Mouse (Mus musculus) liver, embryonic 11.5 days (tissue): ENCODE results near the gene Cxcl13. TPM values are rescaled to one million over a fixed set of nuclear protein-coding genes. Genes with fewer than 3 reads are reported as not detected.

Source experiments
- ATAC-seq: fragments of 200-750 bp; cut with Nextera tagmentation; replicated peaks from 2 replicates; pipeline ENCODE4 v1.8.0; 2017; ENCODE audit warnings: moderate number of reproducible peaks, mild to moderate bottlenecking, moderate TSS enrichment, moderate library complexity; ENCODE audit not compliant: low FRiP score
- DNase-seq: peaks from one replicate; pipeline ENCODE4 v3.0.0-alpha.2; 2017; ENCODE audit warnings: low spot score
- H3K27ac ChIP-seq: fragments of 300-500 bp; sonication (generic); 2 replicates; pipeline ENCODE4 v1.5.1; 2014; ENCODE audit warnings: mild to moderate bottlenecking, low read depth, low read length, control low read depth
- H3K27me3 ChIP-seq: fragments of 300-500 bp; sonication (generic); replicated peaks from 2 replicates; pipeline ENCODE4 v1.6.1; 2014; ENCODE audit warnings: low read length, mixed read lengths; ENCODE audit not compliant: control insufficient read depth, insufficient read depth
- H3K36me3 ChIP-seq: fragments of 300-500 bp; sonication (generic); 2 replicates; pipeline ENCODE4 v1.6.1; 2014; ENCODE audit warnings: mild to moderate bottlenecking, low read length, moderate library complexity, mixed read lengths; ENCODE audit not compliant: control insufficient read depth, insufficient read depth
- H3K4me1 ChIP-seq: fragments of 300-500 bp; sonication (generic); replicated peaks from 2 replicates; pipeline ENCODE4 v1.6.1; 2014; ENCODE audit warnings: low read length, mixed read lengths; ENCODE audit not compliant: control insufficient read depth, insufficient read depth
- H3K4me2 ChIP-seq: fragments of 300-500 bp; sonication (generic); 2 replicates; pipeline ENCODE4 v1.6.1; 2014; ENCODE audit warnings: mild to moderate bottlenecking, control low read depth, moderate library complexity
- H3K4me3 ChIP-seq: fragments of 300-500 bp; sonication (generic); 2 replicates; pipeline ENCODE4 v1.5.1; 2014; ENCODE audit warnings: low read depth, low read length, control low read depth
- H3K9ac ChIP-seq: fragments of 300-500 bp; sonication (generic); 2 replicates; pipeline ENCODE4 v1.6.1; 2014; ENCODE audit warnings: low read depth, low read length, control low read depth
- H3K9me3 ChIP-seq: fragments of 300-500 bp; sonication (generic); 2 replicates; pipeline ENCODE4 v1.6.1; 2016; ENCODE audit warnings: low read length, inconsistent platforms, mixed read lengths; ENCODE audit not compliant: control insufficient read depth
- WGBS: fragments of 180-500 bp; shearing (Covaris S2); extraction: QIAGEN DNeasy Blood & Tissue Kit; methylation state at CpG from one replicate; pipeline ENCODE4 v1.1.7; 2014; 5-methylcytosine and 5-hydroxymethylcytosine counted together
- polyA plus RNA-seq: library from polyadenylated mRNA; unstranded; fragments of >200 nt; fragmentation: Nextera tagmentation; extraction: Ambion mirVana; gene quantifications from 2 replicates; pipeline ENCODE4 v1.2.1, GENCODE M21; 2014

Cxcl13 gene
- polyA plus RNA-seq, 1 experiment from 2014 or later: 1.8 TPM

DNA sequence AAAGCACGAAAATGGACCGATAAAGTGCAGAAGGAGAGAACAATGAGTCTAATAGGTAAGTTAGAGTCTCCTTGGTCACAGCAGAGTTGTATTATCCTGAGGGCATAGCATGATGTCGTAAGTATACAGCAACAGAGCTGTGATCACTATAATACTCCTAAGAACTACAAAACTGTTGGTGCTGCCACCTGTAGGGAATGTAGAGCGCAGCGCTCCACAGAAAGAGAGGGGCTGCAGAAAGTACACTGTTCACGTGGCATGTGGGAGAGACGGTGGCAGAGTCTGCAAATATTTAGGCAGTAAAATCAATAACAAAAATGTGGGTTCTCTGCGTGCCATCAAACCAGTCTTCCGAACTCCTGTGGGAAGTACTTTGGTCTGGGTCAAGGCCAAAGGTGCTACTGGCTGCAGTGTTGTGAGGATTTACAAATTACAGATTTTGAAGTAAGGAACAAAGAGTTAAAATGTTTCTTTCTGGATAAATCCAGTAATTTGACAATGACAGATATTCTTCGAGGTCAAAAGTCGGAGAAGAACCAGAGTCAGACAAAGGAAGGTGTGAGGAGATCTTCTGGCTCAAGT, 18.6 kb upstream of the Cxcl13 start:
- no peak overlapping the region for H3K4me2 ChIP-seq

DNA sequence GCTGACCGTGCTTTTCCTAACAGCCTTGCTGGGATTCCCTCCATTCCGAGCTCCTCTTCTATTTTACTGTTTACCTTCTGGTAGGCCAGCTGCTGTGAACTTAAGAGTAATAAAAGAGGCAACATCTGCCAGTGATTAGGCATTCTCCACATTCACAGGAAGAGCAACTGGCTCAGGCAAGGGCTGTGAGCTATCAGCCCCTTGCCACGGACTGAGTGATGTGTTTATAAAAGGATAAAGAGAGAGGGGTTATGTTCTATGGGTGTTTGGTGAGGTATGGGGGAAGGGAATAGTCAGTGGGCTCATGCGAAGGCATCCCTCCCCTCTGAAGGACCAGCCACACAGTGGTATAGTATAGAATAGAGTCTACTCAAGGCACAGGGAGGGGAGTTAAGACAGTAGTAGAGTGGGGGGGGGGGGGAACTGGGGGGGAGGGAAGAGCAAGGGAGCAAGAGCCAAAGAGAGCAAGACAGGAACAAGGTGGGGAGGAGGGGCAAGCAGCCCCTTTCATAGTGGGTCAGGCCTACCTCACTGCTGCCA, 16.0 kb upstream of the Cxcl13 start:
- Histone ChIP-seq H3K4me2 (no peak overlapping the region), H3K9ac (no peak overlapping the region), H3K4me1 (no peaks in the 10 kb centered on the region), H3K36me3 (no peaks in the 10 kb centered on the region), H3K27ac (no peak overlapping the region), H3K27me3 (no peaks in the 10 kb centered on the region), H3K4me3 (no peak overlapping the region), H3K9me3 (no peaks in the 10 kb centered on the region)
- no peak for ATAC-seq
- DNase-seq: no peak
- 44% methylated on average over 4 of the region's 4 CpGs for WGBS

More for the DNA sequence above, 18.6 kb upstream of the Cxcl13 start:
- Histone ChIP-seq H3K27me3 (no peaks in the 10 kb centered on the region), H3K4me1 (no peaks in the 10 kb centered on the region), H3K27ac (no peak overlapping the region), H3K9me3 (no peaks in the 10 kb centered on the region), H3K9ac (no peak overlapping the region), H3K36me3 (no peaks in the 10 kb centered on the region), H3K4me3 (no peak overlapping the region)
- ATAC-seq (0 out of 2 replicates have a peak, but pooled peaks have one; percentile 11), DNase-seq (no peak)
- 70% methylated on average over 11 of the region's 11 CpGs for WGBS

DNA sequence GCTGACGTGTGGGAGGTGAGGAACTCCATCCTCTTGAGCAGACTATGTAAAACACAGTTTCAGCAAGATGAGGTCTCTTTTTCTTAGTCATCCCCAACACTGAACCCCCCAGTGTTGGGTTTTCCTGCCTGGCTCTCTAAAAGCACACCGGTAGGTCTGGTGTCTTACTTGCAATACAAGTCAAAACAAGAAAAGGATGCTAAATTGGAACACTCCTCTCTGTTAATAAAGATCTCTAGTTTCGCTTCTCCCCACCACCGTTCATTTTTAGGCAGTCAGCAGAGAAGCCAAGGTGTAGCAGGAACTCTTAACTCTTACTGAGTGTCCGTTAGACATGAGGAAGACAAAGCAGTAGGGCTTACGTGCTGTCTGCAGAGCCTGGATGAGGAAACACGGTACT, 15.2 kb upstream of the Cxcl13 start:
- ATAC-seq (no peak), DNase-seq (no peak)
- no peaks in the 10 kb centered on the region for H3K4me1 ChIP-seq
- no peaks in the 10 kb centered on the region for H3K27me3 ChIP-seq
- no peak overlapping the region for H3K9ac ChIP-seq
- no peak overlapping the region for H3K27ac ChIP-seq
- H3K4me2 ChIP-seq: no peak overlapping the region
- no peaks in the 10 kb centered on the region for H3K36me3 ChIP-seq
- WGBS: 78% methylated on average over 7 of the region's 7 CpGs
- H3K9me3 ChIP-seq: no peaks in the 10 kb centered on the region
- H3K4me3 ChIP-seq: no peak overlapping the region

DNA sequence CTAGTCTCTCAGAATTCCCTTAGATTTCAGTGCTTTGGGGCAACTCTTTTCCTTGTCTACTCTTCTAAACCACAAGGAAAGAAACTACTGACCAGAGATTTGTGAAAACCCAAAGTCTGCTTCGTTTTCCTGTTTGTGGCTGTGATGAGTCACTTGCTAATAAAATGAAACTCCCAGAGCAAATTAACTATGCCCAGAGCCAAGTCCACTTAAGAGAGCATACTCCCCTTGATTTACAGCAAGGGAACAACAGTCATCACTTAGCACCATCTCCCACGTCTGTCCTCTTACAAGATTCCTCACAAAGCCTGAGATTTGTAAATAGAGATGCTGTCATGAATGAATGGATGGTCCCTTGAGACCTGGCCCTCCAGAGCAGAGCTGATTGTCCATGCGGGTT, 11.6 kb upstream of the Cxcl13 start:
- H3K9ac ChIP-seq: no peak overlapping the region
- ATAC-seq: no peak
- no peaks in the 10 kb centered on the region for H3K4me1 ChIP-seq
- no peak for DNase-seq
- WGBS: 43% methylated on average over 3 of the region's 3 CpGs
- no peak overlapping the region for H3K27ac ChIP-seq
- H3K4me3 ChIP-seq: no peak overlapping the region
- H3K9me3 ChIP-seq: no peaks in the 10 kb centered on the region; the same call in 1 of the 2 replicates
- H3K4me2 ChIP-seq: no peak overlapping the region
- H3K27me3 ChIP-seq: no peaks in the 10 kb centered on the region
- H3K36me3 ChIP-seq: no peaks in the 10 kb centered on the region

DNA sequence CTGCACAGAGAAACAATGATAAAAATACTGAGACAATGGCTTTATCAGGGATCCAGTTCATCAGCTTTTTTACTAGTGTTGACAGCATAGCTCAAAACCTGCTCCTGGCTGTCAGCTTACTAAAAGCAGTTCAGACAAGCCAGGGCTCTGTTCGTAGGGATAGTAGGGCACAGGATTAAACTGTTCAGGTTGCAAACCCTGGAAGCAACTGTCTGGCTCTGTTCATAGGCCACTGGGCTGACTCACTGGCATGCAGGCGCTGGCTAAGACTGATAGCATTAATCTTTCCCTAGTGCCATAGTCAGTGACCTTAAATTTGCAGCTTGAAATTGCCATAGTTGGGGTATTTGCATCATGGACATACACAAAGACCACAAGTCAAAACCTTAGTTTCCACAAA, 10.4 kb upstream of the Cxcl13 start:
- H3K27me3 ChIP-seq: no peaks in the 10 kb centered on the region
- DNase-seq: no peak
- no peaks in the 10 kb centered on the region; the same call in 1 of the 2 replicates for H3K9me3 ChIP-seq
- ATAC-seq: no peak
- 47% methylated on average over 2 of the region's 2 CpGs for WGBS
- no peaks in the 10 kb centered on the region for H3K4me1 ChIP-seq
- no peak overlapping the region for H3K4me3 ChIP-seq
- no peak overlapping the region for H3K4me2 ChIP-seq
- no peaks in the 10 kb centered on the region for H3K36me3 ChIP-seq
- H3K9ac ChIP-seq: no peak overlapping the region
- no peak overlapping the region for H3K27ac ChIP-seq

DNA sequence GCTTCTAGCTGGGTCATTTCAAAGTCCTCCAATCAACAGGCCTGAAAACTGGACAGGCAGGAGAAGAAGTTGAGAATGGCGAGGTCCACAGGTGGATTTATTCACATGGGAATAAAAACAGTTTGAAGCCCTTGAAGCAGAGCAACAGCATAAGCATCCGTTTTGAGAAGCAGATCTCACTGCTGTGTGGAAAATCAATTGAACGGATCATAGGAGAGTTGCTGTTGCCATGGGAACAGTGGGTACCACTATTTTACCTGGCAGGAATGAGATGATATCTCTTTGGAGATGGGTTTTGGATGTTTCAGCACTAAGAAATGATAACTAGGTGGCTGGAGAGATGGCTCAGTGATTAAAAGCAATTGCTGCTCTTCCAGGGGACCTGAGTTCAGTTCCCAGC, 8.1 kb upstream of the Cxcl13 start:
- no peak for DNase-seq
- H3K4me1 ChIP-seq: no peaks in the 10 kb centered on the region
- H3K9ac ChIP-seq: no peak overlapping the region
- no peak overlapping the region for H3K4me3 ChIP-seq
- no peak overlapping the region for H3K4me2 ChIP-seq
- no peak overlapping the region for H3K27ac ChIP-seq
- no peak for ATAC-seq
- WGBS: 76% methylated on average over 3 of the region's 3 CpGs
- H3K9me3 ChIP-seq: no peaks in the 10 kb centered on the region; the same call in 1 of the 2 replicates
- no peaks in the 10 kb centered on the region for H3K36me3 ChIP-seq
- H3K27me3 ChIP-seq: no peaks in the 10 kb centered on the region

DNA sequence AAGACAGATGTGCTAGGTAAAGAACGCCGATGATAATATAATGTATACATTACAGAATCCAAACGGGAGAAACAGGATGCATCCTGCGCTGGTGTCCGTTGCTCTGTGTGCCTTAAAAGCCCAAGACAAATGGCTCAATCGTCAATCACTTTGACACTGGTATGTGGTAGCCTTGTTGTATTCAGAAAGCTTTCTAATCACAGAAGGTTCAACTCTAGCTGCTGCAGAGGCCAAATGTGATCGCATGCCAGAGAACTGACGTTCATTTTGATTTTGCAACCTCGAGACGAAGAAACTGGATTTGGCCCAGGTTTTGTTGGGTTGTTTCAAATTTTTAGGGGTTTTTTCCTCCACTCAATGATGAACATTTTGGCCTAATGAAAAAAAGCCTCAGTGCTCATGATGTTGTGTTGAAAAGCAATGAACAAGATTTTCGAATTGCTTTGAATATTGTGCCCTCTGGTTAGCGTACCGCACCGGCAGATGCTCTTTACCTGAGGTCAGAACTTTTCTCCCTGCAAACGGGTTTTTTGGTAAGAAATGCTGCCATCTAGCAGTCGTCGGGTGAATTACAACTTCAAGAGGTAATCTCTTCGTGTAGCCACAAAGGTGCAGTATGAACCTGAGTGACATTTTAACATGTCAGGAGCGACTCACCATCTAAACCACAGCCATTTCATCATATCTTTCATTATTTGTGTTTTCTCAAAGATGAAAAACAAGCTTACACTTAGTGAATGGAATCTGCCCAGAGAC, 6.6 kb upstream of the Cxcl13 start:
- WGBS: 35% methylated on average over 19 of the region's 19 CpGs
- Histone ChIP-seq H3K27me3 (no peaks in the 10 kb centered on the region), H3K4me3 (no peak overlapping the region), H3K4me2 (no peak overlapping the region), H3K9ac (no peak overlapping the region), H3K27ac (no peak overlapping the region), H3K36me3 (no peaks in the 10 kb centered on the region), H3K9me3 (no peaks in the 10 kb centered on the region; the same call in 1 of the 2 replicates), H3K4me1 (no peaks in the 10 kb centered on the region)
- DNase-seq (no peak), ATAC-seq (no peak)

DNA sequence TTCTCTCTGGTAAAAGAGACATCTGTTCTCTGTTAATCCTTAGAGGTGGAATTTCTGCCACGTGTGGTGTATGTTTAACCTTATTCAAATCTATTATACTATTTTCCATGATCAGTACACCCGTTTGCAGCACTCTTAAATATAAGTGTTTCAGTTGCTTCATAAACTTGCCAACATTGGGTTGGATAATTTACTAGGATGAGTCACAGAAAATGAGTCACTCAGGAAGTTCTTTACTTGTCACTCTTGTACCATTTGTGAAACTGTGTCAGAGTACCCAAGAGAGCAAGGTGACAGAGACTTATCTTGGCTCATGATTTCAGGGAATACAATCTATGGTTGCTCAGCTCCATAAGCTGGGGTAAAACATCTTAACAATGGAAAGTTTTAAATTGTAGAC, 8.2 kb downstream of the Cxcl13 start:
- Histone ChIP-seq H3K27me3 (no peaks in the 10 kb centered on the region), H3K9ac (no peak overlapping the region), H3K4me1 (no peaks in the 10 kb centered on the region), H3K27ac (no peak overlapping the region), H3K4me2 (no peak overlapping the region), H3K4me3 (no peak overlapping the region), H3K9me3 (no peaks in the 10 kb centered on the region), H3K36me3 (no peaks in the 10 kb centered on the region)
- DNase-seq (no peak), ATAC-seq (no peak)
- 64% methylated on average over 2 of the region's 2 CpGs for WGBS

DNA sequence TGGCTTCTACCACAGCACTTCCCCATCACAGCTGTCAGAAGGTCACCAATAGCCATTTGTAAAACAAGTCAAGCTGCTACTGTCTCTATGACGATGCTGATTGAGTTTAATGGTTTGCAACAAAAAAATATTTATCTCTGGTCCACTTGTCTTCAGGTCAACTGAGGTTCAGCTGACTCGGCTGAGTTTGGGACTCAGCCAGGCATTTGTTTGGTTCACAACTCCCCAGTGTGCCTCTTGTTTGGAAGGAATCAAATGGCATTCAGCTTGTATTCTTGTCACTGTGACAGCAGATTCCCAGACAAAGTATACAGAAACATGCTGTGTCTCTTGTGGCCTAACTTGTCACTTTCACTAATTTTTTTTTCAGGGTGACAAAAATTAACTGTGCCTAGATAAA, 9.9 kb downstream of the Cxcl13 start:
- WGBS: 57% methylated on average over 2 of the region's 2 CpGs
- Histone ChIP-seq H3K36me3 (no peaks in the 10 kb centered on the region), H3K9ac (no peak overlapping the region), H3K4me2 (no peak overlapping the region), H3K4me1 (no peaks in the 10 kb centered on the region), H3K4me3 (no peak overlapping the region), H3K27me3 (no peaks in the 10 kb centered on the region), H3K9me3 (no peaks in the 10 kb centered on the region), H3K27ac (no peak overlapping the region)
- ATAC-seq: no peak
- no peak for DNase-seq
